Mouse (Mus musculus) CH12.LX (cell line): ENCODE results near the gene Sh3rf1. TPM values are rescaled to one million over a fixed set of nuclear protein-coding genes. Genes with fewer than 3 reads are reported as not detected.

Source experiments
- DNase-seq: peaks from one replicate; pipeline ENCODE4 v3.0.0-alpha.2; 2013; ENCODE audit errors: extremely low read depth
- H3K27ac ChIP-seq: 2 replicates; pipeline ENCODE4 v1.5.1; 2012; ENCODE audit warnings: low read depth, mild to moderate bottlenecking, control low read depth, moderate library complexity; ENCODE audit not compliant: insufficient read depth
- H3K27me3 ChIP-seq: replicated peaks from 2 replicates; pipeline ENCODE3; 2012; ENCODE audit warnings: inconsistent platforms
- H3K36me3 ChIP-seq, 2 experiments: replicated peaks in 1 of 2; 2 replicates each; pipeline versions ENCODE3 to v1.6.1; 2012; ENCODE audit warnings: inconsistent platforms in 1 of 2, low read length in 1 of 2, mild to moderate bottlenecking in 1 of 2, mixed read lengths in 1 of 2, moderate library complexity in 1 of 2; ENCODE audit not compliant: control insufficient read depth in 1 of 2, insufficient read depth in 1 of 2
- H3K4me1 ChIP-seq, 2 experiments: 2 replicates each; pipeline ENCODE4 v1.6.1; 2012; ENCODE audit warnings: inconsistent platforms in 1 of 2, moderate library complexity in 1 of 2; ENCODE audit not compliant: insufficient read depth in 2 of 2, control insufficient read depth in 1 of 2
- H3K4me2 ChIP-seq: 2 replicates; pipeline ENCODE4 v1.6.1; 2012; ENCODE audit warnings: low read depth, mild to moderate bottlenecking, control low read depth; ENCODE audit not compliant: poor library complexity, insufficient read depth, severe bottlenecking
- H3K4me3 ChIP-seq, 3 experiments: fragments of 150-350 bp in 1 of 3; sonication (generic) in 1 of 3; replicated peaks in 1 of 3; 2 replicates each; pipeline versions ENCODE3 to v1.5.1; 2011 to 2012; ENCODE audit warnings: low read depth in 2 of 3, low read length in 2 of 3, mild to moderate bottlenecking in 2 of 3, moderate library complexity in 2 of 3, control low read depth in 1 of 3, improper control_type of control experiment in 1 of 3, inconsistent platforms in 1 of 3, mixed read lengths in 1 of 3; ENCODE audit not compliant: poor library complexity in 1 of 3
- H3K79me2 ChIP-seq: replicated peaks from 2 replicates; pipeline ENCODE4 v1.6.1; 2012; ENCODE audit warnings: mild to moderate bottlenecking, moderate library complexity; ENCODE audit not compliant: control insufficient read depth, poor library complexity, insufficient read depth, severe bottlenecking; ENCODE audit errors: extremely low read depth
- H3K9ac ChIP-seq: 2 replicates; pipeline ENCODE4 v1.6.1; 2012; ENCODE audit warnings: low read depth, mild to moderate bottlenecking, control low read depth, moderate library complexity; ENCODE audit not compliant: insufficient read depth
- H3K9me3 ChIP-seq: replicated peaks from 2 replicates; pipeline ENCODE3; 2012; ENCODE audit warnings: low read length, inconsistent platforms, mixed read lengths
- BHLHE40 ChIP-seq: IDR thresholded peaks from 2 replicates; pipeline ENCODE4 v1.6.1; 2011; ENCODE audit warnings: mild to moderate bottlenecking, low read depth, low read length, improper control_type of control experiment
- CHD1 ChIP-seq: IDR thresholded peaks from 2 replicates; pipeline ENCODE4 v1.6.1; 2012; ENCODE audit warnings: low read depth, low read length, improper control_type of control experiment, inconsistent platforms
- CHD2 ChIP-seq: IDR thresholded peaks from 2 replicates; pipeline ENCODE4 v1.6.1; 2011; ENCODE audit warnings: low read length, improper control_type of control experiment
- CTCF ChIP-seq, 2 experiments: IDR thresholded peaks in 1 of 2; conservative IDR thresholded peaks in 1 of 2; 2 replicates each; pipeline ENCODE4 v1.5.1; 2011 to 2012; ENCODE audit warnings: low read depth in 2 of 2, low read length in 2 of 2, improper control_type of control experiment in 1 of 2, inconsistent platforms in 1 of 2, mild to moderate bottlenecking in 1 of 2, moderate library complexity in 1 of 2
- EP300 ChIP-seq: IDR thresholded peaks from 2 replicates; pipeline ENCODE4 v1.6.1; 2011; ENCODE audit warnings: low read length, improper control_type of control experiment
- HCFC1 ChIP-seq: IDR thresholded peaks from 2 replicates; pipeline ENCODE4 v1.6.1; 2012; ENCODE audit warnings: low read depth, mild to moderate bottlenecking, inconsistent platforms, low read length, improper control_type of control experiment
- JUN ChIP-seq: IDR thresholded peaks from 2 replicates; pipeline ENCODE4 v1.6.1; 2011; ENCODE audit warnings: low read depth, mild to moderate bottlenecking, low read length, improper control_type of control experiment, moderate library complexity; ENCODE audit not compliant: insufficient read depth
- JUND ChIP-seq: conservative IDR thresholded peaks from 2 replicates; pipeline ENCODE4 v1.6.1; 2011; ENCODE audit warnings: low read depth, low read length, improper control_type of control experiment
- KAT2A ChIP-seq: IDR thresholded peaks from 2 replicates; pipeline ENCODE4 v1.6.1; 2012; ENCODE audit warnings: low read length, improper control_type of control experiment, inconsistent platforms; ENCODE audit not compliant: insufficient replicate concordance
- MAX ChIP-seq: IDR thresholded peaks from 2 replicates; pipeline ENCODE4 v1.6.1; 2011; ENCODE audit warnings: low read length, improper control_type of control experiment
- MEF2A ChIP-seq: IDR thresholded peaks from 2 replicates; pipeline ENCODE4 v1.6.1; 2014; ENCODE audit warnings: low read depth, mild to moderate bottlenecking, inconsistent platforms, low read length, improper control_type of control experiment, borderline replicate concordance
- MXI1 ChIP-seq: IDR thresholded peaks from 2 replicates; pipeline ENCODE4 v1.6.1; 2011; ENCODE audit warnings: mild to moderate bottlenecking, low read depth, low read length, improper control_type of control experiment
- MYC ChIP-seq: IDR thresholded peaks from 2 replicates; pipeline ENCODE4 v1.6.1; 2011; ENCODE audit warnings: low read depth, mild to moderate bottlenecking, improper control_type of control experiment, low read length
- NRF1 ChIP-seq: IDR thresholded peaks from 2 replicates; pipeline ENCODE4 v1.6.1; 2014; ENCODE audit warnings: low read depth, mild to moderate bottlenecking, inconsistent platforms, low read length, improper control_type of control experiment, moderate library complexity
- PAX5 ChIP-seq: IDR thresholded peaks from 2 replicates; pipeline ENCODE4 v1.6.1; 2012; ENCODE audit warnings: low read length, inconsistent platforms, mixed read lengths
- POLR2A ChIP-seq: IDR thresholded peaks from 2 replicates; pipeline ENCODE4 v1.6.1; 2011; ENCODE audit warnings: low read depth, mild to moderate bottlenecking, improper control_type of control experiment, low read length
- RAD21 ChIP-seq: IDR thresholded peaks from 2 replicates; pipeline ENCODE4 v1.6.1; 2011; ENCODE audit warnings: low read depth, mild to moderate bottlenecking, low read length, improper control_type of control experiment, moderate library complexity
- RCOR1 ChIP-seq: conservative IDR thresholded peaks from 2 replicates; pipeline ENCODE4 v1.6.1; 2012; ENCODE audit warnings: low read depth, mild to moderate bottlenecking, inconsistent platforms, low read length, improper control_type of control experiment
- SMC3 ChIP-seq: IDR thresholded peaks from 2 replicates; pipeline ENCODE4 v1.6.1; 2011; ENCODE audit warnings: low read depth, low read length, improper control_type of control experiment
- TCF12 ChIP-seq: IDR thresholded peaks from 2 replicates; pipeline ENCODE4 v1.6.1; 2014; ENCODE audit warnings: low read depth, mild to moderate bottlenecking, inconsistent platforms, low read length, improper control_type of control experiment
- UBTF ChIP-seq: IDR thresholded peaks from 2 replicates; pipeline ENCODE4 v1.6.1; 2012; ENCODE audit warnings: low read depth, mild to moderate bottlenecking, inconsistent platforms, low read length, improper control_type of control experiment, moderate library complexity
- USF2 ChIP-seq: conservative IDR thresholded peaks from 2 replicates; pipeline ENCODE4 v1.6.1; 2011; ENCODE audit warnings: low read depth, low read length, improper control_type of control experiment
- ZKSCAN1 ChIP-seq: IDR thresholded peaks from 2 replicates; pipeline ENCODE4 v1.6.1; 2012; ENCODE audit warnings: low read depth, inconsistent platforms, low read length, improper control_type of control experiment, borderline replicate concordance
- dilution Hi-C: fragments of 300-500 bp; cut with MboI; formaldehyde crosslinking; loops from 2 replicates; pipeline ENCODE4 v1.14.3; 2020; ENCODE audit warnings: low sequenced_read_pairs; ENCODE audit not compliant: extremely low pct_unique_long_range_greater_than_20kb, extremely low pct_ligation_motif_present
- in situ Hi-C: fragments of 300-500 bp; cut with MboI; formaldehyde crosslinking; loops from 3 replicates; pipeline ENCODE4 v1.14.3; 2019; ENCODE audit warnings: low sequenced_read_pairs, low pct_ligation_motif_present, low pct_unique_long_range_greater_than_20kb, mixed read lengths
- polyA plus RNA-seq: library from polyadenylated mRNA; unstranded; fragments of >175 nt; gene quantifications from 2 replicates; pipeline ENCODE4 v1.2.1, GENCODE M21; 2012; ENCODE audit warnings: low read depth; ENCODE audit not compliant: insufficient read length
- total RNA-seq, 2 experiments: library from RNA; depleted of rRNA; stranded (reverse); fragments of 300-350 nt in 1 of 2; fragments of >200 nt in 1 of 2; gene quantifications; 2 replicates each; pipeline ENCODE4 v1.2.3; 2012 to 2014

Sh3rf1 gene
- total and polyA plus RNA-seq, 3 experiments = 6.0 to 16.8 (median 10.6) TPM

- H3K36me3 ChIP-seq = peaks cover 0 to 40% of the 10 kb centered on the region in 2 experiments
- peaks cover 0 to 11% of the 10 kb centered on the region in 2 experiments; a peak in 2 of 4 replicates for H3K4me1 ChIP-seq
- dilution Hi-C loops (no loop called here), in situ Hi-C loops (no loop called here)
- no peak for DNase-seq
- no peak overlapping the region for H3K4me3 ChIP-seq
- peaks cover 3% of the 10 kb centered on the region for H3K9me3 ChIP-seq
- H3K27ac ChIP-seq = no peak overlapping the region
- TF ChIP-seq UBTF = no peak
- no peak for TF ChIP-seq BHLHE40
- TF ChIP-seq USF2 = no peak
- no peak for TF ChIP-seq CTCF (conservative IDR thresholded peaks at IDR 0.05 in 1 of 2, IDR thresholded peaks at IDR 0.05 in 1 of 2; ENCODE audit: low read depth in 2 of 2, low read length in 2 of 2)
- TF ChIP-seq TCF12 = no peak
- TF ChIP-seq MEF2A = no peak
- TF ChIP-seq POLR2A = no peak
- no peak for TF ChIP-seq NRF1
- TF ChIP-seq CHD1 = no peak
- TF ChIP-seq MYC = no peak
- TF ChIP-seq JUN = no peak
- no peak for TF ChIP-seq SMC3
- TF ChIP-seq RAD21 = no peak
- no peak for TF ChIP-seq KAT2A
- H3K9ac ChIP-seq = no peak overlapping the region
- no peak overlapping the region for H3K4me2 ChIP-seq
- no peaks in the 10 kb centered on the region for H3K27me3 ChIP-seq
- H3K79me2 ChIP-seq = no peaks in the 10 kb centered on the region
These were observed 71.4 kb downstream of the Sh3rf1 start for GRCm38 (mm10) chr8:61295040-61295439.

GRCm38 (mm10) chr8:61295441-61295840 is 71.8 kb downstream of the Sh3rf1 start:
- DNase-seq = no peak
- Histone ChIP-seq H3K4me1 (peaks cover 0 to 8% of the 10 kb centered on the region in 2 experiments; a peak in 2 of 4 replicates), H3K9me3 (peaks cover 3% of the 10 kb centered on the region), H3K79me2 (no peaks in the 10 kb centered on the region), H3K4me3 (no peak overlapping the region), H3K27ac (no peak overlapping the region), H3K9ac (no peak overlapping the region), H3K4me2 (no peak overlapping the region), H3K36me3 (peaks cover 0 to 40% of the 10 kb centered on the region in 2 experiments), H3K27me3 (no peaks in the 10 kb centered on the region)
- TF ChIP-seq JUN = no peak
- TF ChIP-seq MEF2A = no peak
- no peak for TF ChIP-seq MXI1
- no peak for TF ChIP-seq POLR2A
- no peak for TF ChIP-seq CTCF (conservative IDR thresholded peaks at IDR 0.05 in 1 of 2, IDR thresholded peaks at IDR 0.05 in 1 of 2; ENCODE audit: low read depth in 2 of 2, low read length in 2 of 2)
- TF ChIP-seq TCF12 = no peak
- no peak for TF ChIP-seq NRF1
- no peak for TF ChIP-seq KAT2A
- no peak for TF ChIP-seq JUND
- no peak for TF ChIP-seq EP300
- no peak for TF ChIP-seq RCOR1
- TF ChIP-seq HCFC1 = no peak
- no peak for TF ChIP-seq PAX5
- no peak for TF ChIP-seq MAX
- no peak for TF ChIP-seq CHD2
- TF ChIP-seq ZKSCAN1 = no peak
- in situ Hi-C loops = no loop called here
- dilution Hi-C loops = no loop called here
